Mouse (Mus musculus): Measurements from ENCODE around the gene Gm13083.
"Not testable (repeated sequence)": the region's sequence is repeated elsewhere in the genome, so short reads cannot be mapped to it uniquely, and the experiment has no call there.

Gene Gm13083

DNA sequence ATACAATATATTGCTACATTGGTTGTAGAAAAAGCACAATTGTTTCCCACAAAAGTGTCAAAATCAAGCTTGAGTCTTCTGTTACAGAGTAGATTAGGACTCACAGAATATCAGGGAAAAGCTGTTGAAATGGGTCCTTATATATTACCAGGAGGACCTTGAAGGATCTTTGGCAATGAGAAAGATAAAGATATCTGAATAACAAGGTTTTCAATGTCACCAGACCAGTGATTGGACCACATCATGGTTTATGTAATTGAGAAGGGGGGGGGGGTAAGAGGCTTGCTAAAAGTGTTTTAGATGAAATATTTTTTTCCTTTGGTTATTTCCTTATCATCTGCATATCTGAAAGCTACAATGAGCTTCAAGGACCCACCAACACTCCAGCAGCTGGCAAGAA lies at the start of gene Gm13083:
Gene Gm13083, plus strand, starts transcription at position 301 of the 400 bp plus-strand sequence.
- not testable (repeated sequence) for DNase-seq

DNA sequence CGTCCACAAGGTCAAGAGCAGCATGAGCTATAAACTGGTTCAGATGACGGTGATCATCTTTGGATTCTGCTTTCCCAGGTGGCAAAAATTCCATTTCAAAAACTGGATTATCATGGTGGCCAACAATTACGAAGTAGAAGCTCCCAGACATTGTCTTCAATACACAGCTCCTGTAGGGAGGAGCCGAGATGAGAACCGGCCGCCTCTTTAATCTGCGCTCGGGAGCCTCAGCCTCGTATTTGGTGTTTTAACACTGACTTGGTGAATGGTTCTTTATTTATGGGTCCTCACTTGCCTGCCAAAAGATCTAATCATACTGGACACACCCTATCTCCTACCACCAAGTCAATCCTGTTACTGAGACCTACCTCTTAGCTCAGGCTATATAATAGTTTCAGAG lies 2.9 kb upstream of the Gm13083 start:
- DNase-seq, result not testable (repeated sequence)

DNA sequence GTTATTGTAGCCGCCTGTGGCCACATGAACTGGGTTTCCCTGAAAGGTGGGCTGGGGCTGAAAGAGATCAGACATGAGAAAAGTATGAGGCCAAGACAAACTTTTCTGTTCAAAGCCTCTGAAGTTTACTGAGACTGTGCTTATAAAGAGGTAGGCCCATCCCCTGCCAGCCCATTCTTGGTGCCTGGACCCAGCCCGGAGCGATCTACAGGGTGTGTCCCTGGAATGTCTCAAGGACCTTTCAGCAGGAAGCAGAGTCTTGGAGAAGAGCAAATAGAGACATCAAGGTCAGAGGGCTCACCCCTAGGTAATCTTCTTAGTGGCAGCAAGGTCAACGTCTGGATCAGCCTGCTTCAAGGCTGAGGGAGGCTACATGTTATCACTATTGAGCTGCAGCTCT lies 3.3 kb downstream of the Gm13083 start:
- not testable (repeated sequence) for DNase-seq

DNA sequence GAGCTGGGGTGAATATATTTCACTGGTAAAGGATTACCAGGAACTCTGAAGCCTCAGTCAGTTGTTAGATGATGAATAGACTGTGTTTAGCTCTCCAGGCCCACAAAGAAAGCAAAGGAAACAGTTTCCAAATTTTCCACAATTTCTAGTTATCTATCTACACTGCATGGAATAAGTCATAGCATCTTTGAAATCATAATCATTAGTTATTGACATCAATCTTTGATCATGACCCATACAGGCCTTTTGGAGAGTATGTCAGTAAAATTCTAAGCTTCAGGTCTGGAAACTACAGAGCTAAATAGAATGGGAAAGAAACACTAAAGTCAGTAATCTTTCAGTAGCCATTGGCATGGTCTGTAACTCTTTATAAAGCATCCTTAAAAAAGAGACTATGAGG lies 42.3 kb downstream of the Gm13083 start, which contains the start of gene Gm13088:
Gene Gm13088, minus strand, starts transcription at position 101 of the 400 bp plus-strand sequence.
- DNase-seq, result not testable (repeated sequence)
